Mouse (Mus musculus) retina, postnatal 1 day (tissue): ENCODE results near the gene Grifin.

Source experiments
- DNase-seq: peaks from one replicate; pipeline ENCODE4 v3.0.0-alpha.2; 2012

Gene Grifin

DNA sequence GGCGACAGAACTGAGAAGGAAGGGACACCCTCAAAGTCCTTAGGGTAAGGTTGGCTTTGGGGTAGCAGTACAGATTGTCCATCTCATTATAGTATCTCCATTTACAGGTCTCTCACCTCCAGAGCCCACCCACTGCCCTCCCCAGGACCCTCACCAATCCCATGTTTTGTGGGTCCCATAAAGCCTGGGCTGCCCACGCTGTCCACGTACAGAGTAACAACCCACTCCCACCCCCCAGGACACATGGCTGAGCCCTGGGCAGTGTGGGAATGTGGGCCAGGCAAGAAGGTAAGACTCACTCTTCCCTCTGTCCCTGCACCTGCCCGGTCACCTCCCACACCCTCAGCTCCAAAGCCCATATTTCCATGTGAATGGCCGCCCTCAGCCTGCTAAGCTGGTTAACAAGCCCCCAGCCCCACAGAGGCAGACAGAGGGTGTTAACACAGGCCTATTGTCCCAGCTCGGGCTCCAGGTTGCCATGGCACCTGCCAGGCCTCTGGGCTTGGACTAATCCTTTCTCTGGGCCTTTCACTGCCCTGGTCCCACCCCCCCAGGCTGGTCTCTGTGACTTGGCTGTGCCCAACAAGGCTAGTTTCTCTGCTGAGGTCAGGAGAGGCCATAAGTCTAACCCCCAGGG lies 19.0 kb upstream of the Grifin start:
- DNase-seq, result peak; percentile 93

DNA sequence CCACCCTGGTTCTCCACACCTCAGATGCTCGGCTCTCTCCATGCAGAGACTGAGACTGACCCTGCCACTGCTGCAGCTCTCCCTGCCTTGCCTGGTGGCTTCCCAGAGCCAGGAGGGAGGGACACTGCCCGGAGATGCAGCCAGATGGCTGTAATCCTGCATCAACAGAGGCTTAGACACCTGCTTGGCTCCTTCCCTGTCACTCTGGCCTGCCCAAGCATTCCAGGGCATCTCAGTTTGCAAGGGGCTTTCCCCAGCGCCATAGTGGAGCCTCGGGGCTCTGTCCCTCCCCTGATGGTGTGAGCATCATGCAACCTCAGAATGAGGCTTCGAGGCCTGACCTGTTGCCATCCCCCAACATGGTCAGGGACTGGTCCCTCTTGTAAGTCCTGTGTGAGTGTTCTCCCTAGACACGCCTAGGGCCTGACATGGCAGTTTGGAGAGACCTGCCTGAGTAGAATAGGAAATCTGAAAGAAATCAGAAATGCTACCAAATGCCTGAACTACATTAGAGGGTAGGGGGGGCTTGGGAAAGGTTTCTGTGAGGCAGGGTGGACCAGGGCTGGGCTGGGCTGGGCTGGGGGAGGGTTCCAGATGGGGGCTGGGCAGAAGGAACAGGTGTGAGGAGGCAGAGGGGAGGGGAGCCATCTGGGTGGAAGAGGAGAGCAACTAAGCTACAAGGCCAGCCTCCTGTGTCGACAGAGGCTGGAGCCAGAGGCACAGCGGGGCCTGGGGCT lies 18.3 kb upstream of the Grifin start:
- DNase-seq, result peak; percentile 73

DNA sequence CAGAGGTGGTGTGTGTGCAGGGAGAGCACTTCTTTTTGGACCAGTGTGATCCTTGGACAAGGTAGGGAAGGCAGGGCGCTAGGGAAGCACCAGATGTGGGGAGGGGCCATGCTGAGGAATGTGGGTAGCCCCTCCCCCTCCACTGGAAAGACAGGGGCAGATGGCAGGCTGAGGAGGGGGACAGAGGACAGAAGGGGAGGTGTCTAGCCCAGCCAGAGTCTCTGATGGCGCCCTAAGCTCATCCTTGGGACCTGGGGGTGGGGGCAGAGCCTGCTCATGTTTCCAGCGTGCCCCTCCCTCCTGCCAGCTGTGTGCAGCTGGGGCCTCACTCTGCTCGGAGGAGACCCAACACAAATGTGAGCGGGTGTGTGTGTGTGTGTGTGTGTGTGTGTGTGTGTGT lies 16.7 kb upstream of the Grifin start:
- DNase-seq, result peak; percentile 69

DNA sequence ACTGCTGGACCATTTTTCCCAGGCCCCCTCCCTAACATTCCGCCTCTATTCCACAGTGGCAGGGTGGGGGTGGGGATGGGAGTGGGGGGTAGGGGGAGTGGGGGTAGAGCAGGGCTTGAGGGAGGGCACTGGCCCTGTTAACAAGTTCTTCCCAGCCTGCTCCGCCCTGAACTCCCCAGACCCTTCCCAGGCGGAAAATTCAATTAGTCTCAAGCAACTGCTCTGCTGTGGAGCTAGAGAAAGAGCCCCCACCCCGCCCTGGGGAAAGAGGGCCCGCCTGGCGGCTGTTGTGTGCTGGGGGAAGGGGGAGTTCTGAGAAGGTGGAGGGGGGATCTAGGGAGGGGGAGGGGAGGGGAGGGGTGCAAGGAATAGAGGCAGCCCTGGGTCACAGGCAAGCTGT lies 14.9 kb upstream of the Grifin start:
- DNase-seq, result peak; percentile 93

DNA sequence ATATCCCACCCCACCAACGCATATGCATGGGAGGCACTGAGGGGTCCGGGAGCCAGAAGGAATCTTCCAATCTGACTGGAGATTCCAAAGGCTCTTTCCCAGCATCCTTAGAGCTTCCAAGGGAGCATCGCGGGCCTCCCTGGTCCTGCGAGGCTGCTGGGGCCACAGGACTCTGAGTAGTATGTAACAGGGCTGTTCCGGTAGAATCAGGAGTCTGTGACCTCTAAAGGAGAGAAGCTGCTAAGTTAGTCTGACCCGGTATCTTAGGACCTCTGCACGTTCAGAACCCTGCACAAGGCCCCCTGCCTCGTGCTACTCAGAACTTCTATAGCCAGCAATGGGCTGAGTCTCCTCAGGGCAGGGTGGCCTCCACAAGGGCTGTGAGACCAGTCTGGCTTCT lies 14.3 kb upstream of the Grifin start:
- DNase-seq, result no peak

DNA sequence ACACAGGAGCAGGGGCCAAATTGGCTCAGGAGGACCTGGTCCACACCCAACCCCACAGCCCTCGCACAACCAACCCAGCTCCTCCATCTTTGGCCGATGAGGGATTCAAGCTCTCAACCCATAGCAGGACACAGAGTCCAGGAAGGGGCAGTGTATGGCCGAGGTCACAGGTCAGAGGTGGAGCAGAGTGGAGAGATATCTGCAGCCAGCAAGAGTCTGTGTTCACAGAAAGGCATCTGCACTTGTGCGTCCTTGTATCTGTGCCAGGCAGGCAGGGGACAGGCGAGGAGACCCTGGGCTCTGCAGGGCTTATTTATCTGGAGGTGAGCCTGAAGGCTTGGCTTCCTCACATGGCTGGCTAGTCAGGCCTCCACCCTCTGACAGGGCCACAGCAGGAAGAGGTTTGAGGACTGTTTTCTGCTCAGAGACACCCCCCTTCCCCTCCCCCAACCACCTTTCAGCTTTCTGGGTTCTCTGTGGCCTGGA lies 10.6 kb upstream of the Grifin start:
- DNase-seq, result no peak

DNA sequence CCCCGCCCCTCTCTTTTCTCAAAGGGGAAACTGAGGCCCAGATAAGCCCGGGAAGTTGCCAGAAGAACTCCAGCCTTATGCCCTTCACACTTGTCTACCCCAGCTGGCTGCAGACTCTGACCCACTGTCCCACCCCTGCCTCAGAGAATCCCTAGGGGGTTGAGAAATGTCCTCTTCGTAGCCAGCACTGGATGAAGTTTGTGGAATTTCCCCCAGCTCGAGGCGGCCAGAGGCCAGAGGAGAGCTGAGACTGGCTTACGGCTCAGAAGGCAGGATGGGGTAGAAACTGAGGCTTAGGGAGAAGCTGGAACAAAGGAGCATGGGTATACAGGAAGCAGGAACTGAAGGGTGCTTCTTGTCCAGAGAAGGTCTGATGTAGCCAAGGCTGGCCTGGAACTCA lies 7.7 kb upstream of the Grifin start:
- DNase-seq, result no peak

DNA sequence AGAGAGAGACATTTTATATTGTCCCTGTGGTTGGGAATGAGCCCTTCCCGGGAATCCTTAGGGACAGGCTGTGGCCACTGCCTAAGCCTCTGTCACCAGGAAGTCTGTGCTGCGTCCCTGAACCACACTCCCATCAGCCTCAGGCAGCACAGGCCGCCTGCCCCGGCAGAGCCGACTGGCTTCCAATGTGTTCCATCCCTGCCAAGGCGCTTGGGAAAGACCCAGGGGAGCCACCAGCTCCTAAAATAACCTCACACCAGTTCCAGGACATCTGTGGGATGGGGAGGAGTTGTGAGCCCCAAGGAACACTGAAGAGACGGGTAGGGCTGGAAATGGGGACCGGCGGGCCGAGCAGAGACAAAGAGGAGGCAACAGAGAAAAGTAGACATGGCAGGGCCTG lies 6.8 kb upstream of the Grifin start:
- no peak for DNase-seq

DNA sequence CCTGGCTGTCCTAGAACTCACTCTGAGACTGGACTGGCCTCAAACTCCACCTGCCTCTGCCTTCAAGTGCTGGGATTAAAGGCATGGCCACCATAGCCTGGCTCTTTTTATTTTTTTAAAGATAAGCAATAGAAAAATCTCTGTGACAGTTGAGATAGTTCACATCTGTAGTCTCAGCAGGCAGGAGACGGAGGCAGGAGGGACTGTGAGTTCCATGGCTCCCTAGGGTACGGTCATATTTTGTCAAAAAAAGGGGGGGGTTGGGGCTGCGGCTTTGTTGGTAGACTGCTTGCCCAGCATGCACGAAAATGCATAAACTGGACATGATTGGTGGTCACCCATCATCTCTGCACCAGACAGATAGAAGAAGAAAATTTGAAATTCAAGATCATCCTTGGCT lies 6.3 kb upstream of the Grifin start:
- DNase-seq, result no peak

DNA sequence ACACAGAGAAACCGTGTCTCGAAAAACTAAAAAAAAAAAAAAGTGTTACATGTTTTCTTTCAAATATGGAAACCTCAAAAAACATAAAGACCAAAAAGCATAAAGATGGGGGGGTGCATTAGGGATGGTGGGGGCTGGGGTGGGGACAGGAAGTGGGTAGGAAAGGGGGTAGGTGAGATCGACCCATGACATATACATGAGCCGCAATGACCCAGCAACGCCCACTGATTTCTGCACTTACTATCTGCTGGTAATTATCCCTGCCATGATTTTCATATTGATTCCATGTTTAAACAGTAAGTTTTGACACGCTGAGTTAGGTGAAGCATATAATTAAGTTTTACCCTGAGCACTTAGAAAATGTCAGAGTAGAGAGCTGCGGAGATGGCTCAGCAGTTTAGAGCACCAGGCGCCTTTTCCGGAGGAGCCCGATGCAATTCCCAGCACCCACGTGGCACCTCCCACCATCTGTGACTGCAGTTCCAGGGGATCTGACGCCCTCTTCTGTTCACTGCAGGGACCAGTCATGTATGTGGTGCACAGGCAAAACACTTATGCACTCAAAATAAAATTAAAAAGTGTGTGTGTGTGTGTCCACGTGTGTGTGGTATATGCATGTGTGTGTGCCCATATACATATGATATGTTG lies 5.5 kb upstream of the Grifin start:
- no peak for DNase-seq

DNA sequence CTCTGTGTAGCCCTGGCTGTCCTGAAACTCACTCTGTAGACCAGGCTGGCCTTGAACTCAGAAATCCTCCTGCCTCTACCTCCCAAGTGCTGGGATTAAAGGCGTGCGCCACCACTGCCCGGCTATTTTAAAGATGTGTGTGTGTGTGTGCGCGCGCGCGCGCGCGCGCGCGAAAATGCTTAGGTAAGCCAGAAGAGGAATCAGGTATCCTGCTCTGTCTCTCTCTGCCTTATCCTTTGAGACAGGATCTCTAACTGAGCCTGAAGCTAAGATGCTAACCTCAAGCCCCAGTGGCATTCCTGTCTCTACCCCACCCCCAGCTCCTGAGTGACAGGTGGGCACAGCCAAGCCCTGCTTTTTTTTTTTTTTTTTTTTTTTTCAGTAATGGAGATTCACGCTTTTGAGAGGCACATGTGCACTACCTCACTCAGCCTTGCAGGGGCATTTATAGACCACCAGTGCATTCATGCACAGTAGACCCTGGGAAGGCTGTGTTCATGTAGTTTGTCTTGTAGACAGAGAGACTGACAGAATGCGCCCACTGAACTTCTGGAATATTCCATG lies 4.2 kb upstream of the Grifin start:
- DNase-seq, result peak; percentile 34

DNA sequence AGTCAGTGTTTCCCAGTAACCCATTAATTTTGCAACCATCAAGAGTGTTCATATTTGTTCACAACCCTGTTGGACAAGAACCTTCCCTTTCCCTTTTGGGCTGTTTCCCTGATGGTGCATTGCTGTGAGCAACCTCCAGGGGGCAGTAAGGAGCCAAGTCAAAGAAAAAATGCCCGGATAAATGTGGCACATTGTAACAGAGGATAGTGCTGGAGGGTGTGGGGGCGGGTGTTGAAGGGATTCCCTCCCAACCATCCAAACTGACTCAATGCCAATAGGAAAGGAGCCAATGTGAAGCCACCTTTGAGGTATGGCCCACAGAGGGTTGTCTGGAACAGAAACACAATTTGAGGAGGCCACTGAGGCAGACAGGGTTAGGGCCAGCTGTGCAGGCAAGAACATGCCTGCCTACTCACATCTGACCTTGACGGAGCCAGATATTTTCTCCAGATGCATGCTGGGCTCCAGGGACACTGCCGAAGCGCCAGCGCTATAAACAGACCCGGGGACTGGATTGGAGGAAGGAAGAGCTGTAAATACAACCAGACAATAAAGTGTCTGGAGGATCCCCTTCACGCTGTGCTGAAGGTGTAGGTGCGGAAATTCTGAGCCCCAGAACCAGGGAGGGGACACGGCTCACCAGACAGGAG lies 3.6 kb upstream of the Grifin start:
- DNase-seq, result peak; percentile 82

DNA sequence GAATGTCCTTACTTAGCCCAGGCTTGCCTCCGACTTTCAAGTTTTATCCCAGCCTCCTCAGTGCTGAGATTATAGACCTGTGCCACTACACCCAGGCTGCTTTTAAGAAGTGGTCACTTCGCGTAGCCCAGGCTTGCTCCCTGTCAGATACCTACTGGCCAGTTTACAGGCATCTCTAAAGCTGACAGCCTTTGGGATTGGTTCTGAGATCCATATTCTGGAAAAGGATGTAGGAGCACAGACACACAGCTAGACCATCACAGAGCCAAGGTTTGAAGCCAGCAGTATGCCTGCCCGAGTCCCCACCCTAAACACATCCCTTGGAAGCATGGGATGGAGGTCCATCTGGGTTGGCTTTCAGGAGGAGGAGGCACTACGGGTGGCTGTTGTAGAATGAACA lies 2.9 kb upstream of the Grifin start:
- no peak for DNase-seq

DNA sequence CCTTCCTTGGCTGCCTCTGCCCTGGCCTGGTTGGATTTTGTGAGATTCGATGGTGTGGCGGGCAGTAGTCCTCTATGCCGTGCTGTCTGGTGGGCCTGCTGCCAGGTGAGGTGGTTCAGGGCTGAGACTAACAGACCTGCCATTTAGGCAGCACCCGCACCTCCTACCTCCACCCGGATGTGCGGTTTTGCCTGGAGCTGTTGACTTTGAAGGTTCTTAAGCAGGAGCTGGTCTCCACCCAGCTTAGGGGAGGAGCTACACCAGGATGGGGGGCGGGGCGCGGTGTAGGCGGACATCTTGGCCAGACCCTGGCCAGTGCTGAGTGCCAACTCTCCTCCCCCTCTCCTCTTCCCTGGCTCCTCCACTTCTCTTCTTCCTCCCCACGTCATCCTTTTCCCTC lies 2.5 kb upstream of the Grifin start:
- peak; percentile 40 for DNase-seq

DNA sequence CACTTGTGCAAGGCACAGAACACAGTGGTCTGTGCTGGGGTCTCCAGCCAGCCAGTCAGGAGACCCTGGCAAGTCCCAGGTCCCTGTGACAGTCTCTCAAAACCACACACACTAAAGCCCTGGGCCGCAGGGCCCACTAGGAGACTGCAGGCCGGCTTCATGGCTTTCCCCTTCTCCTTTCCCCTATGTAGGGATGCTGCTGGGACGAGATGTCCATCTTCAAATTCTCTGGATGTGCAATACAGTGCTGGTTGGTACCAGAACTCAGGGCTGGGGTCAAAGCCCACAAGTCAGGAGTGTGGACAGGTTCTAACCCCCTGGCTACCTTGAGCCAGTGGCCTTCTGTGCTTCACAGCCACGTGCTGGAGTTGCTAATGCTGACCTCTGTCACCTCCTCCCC lies 1.4 kb upstream of the Grifin start:
- no peak for DNase-seq

DNA sequence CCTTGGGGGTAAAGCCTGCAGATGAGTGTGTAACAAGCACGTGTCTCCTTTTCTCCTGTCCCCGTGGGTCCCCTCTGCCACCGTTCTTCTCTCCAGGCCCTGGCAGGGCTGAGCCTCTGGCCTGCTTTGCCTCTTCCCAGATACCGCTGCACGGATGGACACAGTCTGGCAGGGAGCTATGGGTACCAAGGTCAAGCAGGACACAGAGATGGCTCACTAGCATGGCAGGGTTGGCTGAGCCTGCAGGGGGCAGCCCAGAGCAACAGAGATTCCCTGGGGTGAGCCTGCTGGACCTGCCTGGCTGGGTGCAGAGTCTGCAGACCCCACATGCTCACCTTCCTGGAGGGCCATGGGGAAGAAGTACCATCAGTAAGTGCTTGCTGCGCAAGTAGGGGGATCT lies 985 bp upstream of the Grifin start:
- DNase-seq, result peak; percentile 65

DNA sequence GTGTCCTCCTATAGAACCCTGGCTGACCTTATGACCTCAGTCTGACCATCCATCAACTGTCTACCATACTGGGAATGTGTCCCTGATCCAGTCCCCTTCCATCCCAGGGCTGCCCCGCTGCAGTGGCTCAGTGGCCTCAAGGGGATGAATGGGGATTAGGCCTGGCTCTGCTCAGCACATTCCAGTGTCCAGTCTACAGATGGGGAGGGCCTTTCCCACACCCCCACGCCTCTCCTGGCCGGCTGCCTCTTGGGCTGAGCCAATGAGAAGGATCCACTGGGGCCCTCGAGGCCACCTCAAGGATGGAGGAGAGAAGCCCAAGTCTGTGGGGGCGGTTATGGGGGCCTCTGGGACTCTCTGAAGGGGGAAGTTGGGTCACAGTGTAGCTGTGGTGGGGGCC lies 580 bp upstream of the Grifin start:
- DNase-seq, result peak; percentile 24

DNA sequence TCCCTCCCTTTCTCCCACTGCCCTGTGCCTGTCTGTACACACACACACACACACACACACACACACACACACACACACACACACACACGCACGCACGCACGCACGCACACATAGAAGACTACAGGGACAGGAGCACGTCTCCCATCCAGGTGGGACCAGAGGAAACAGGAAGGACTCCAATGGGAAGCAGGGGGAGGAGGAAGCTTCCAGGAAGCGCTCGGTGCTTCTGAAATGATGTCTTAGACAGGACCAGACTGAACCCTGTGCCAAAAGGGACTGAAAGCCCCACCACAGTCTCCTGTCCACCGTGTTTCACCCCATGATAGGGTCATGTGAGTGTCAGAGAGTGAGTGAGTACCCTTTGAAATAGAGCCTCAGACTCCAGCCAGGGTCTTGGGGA lies 2.3 kb downstream of the Grifin start:
- no peak for DNase-seq

DNA sequence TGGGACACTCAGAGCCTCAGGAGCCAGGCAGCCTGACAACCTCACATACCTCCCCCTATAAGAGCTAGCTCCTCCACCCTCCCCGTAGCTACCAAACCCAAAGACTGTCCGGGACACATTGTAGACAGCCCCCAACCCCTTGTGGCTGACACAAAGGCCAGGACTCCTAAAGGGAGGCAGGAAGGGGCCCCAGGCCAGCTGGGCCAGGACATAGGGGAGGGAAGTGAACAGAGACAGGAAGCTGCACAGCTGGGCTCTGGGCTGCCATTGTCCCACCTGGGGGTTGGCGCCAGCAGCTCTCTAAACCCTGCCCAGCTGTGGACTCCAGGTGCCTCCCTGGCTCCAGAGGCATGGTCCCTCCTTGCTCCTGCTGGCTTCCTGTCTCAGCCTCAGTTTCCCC lies 8.0 kb downstream of the Grifin start:
- DNase-seq, result no peak

DNA sequence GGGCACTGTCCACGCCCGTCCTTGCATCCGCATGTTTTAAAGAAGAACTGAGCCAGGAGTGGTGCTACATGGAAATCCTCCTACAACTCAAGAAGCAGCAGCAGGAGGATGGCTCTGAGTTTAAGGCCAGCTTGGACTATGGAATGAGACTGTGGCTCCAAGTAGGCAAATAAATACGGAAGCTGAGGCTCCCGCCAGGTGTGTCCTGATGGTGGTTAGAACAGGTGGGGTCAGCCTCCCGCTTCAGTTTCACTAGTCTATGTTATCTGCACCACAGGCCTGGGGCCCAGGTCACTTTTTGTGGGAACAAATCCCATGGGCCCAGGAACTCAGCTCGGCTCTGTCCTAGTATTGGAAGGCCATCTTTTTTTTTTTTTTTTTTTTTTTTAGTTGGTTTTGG lies 11.2 kb downstream of the Grifin start:
- no peak for DNase-seq

DNA sequence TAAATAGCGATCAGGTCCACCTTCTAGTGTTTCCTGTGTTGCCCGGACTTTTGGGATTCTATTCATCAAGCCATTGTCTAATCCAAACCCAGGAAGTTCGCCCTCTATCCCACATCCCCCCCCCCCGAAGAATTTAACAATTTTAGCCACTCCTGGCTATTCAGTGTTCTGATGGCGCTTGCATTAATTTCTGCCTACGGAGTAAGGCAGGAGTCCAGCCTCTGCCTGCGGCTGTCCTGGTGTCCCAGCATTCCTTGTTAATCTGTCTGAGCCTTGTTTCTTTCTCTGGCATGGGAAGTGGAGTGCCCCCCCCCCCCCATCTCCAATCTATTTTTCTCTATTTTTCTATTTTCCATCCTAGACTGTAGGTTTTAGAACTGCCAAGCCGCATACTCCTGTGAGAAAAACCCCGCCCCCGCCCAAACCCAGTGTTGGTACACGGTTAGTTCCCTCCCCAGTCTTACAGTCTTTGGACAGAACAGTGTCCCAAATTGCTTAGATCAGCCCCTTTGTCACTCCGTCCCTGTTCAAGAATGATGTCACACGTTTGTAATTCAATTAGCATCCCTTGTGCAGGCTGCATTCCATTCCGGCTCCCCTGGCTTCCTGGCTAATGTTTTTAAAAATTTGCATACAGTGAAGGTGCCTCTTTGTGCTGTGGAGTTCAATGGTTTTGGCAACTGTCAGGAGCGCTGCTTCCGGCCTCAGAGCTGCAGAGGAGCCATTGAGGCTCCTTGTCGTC lies 15.4 kb downstream of the Grifin start:
- peak; percentile 94 for DNase-seq

DNA sequence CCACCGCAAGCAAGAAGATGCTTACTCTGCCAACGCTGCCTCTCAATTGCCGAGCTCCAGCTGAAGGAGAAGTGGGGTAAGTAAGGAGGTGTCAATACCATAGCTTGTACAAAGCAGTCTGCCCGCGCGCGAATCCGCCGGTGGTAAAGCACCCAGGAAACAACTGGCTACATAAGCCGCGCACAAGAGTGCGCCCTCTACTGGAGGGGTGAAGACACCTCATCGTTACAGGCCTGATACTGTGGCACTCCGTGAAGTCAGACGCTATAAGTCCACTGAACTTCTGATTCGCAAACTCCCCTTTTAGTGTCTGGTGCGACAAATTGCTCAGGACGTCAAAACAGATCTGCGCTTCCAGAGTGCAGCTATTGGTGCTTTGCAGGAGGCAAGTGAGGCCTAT lies 18.5 kb downstream of the Grifin start:
- DNase-seq, result no peak

DNA sequence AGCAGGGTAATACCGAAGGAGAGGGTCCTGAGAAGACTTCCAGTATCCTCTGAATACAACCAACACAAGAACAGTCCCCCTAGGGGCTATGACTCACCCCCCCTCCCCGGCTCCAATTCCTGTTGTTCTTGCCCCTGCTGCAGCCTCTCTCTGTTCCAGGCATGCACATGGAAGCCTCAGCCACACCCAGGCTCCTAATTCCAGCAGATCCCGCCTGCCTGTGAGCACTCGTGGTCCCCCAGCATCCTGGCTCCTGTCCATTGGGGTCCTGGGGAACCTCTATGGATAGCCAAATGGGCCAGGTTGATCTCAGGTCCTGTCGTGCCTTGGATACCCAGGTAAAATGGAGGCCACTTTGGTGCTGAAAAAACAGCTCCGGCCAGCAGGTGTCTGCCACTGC lies 19.2 kb downstream of the Grifin start:
- DNase-seq, result no peak
